Mouse (Mus musculus) ES-Bruce4 (cell line): ENCODE measurements around the gene Gm45623. TPM values are rescaled to one million over a fixed set of nuclear protein-coding genes. Genes with fewer than 3 reads are reported as not detected.
A peak's percentile ranks its signal among the peaks of the same experiment; 100 is the strongest.

Experiments used
- H3K27ac ChIP-seq: 2 replicates; pipeline ENCODE4 v1.5.1; 2012; ENCODE audit warnings: low read length, inconsistent platforms; ENCODE audit not compliant: insufficient read depth
- H3K27me3 ChIP-seq: 2 replicates; pipeline ENCODE4 v1.6.1; 2012; ENCODE audit warnings: mild to moderate bottlenecking, low read length, inconsistent platforms; ENCODE audit not compliant: control insufficient read depth, poor library complexity, insufficient read depth, severe bottlenecking
- H3K36me3 ChIP-seq: 2 replicates; pipeline ENCODE4 v1.6.1; 2012; ENCODE audit warnings: inconsistent platforms, mild to moderate bottlenecking, low read length, moderate library complexity; ENCODE audit not compliant: control insufficient read depth, poor library complexity, insufficient read depth, severe bottlenecking
- H3K4me1 ChIP-seq: one replicate; pipeline ENCODE4 v1.8.1; 2011; ENCODE audit warnings: low read length; ENCODE audit not compliant: control insufficient read depth, insufficient read depth
- H3K4me3 ChIP-seq: 2 replicates; pipeline ENCODE4 v1.5.1; 2011; ENCODE audit warnings: low read depth, mild to moderate bottlenecking, low read length
- H3K9ac ChIP-seq: 2 replicates; pipeline ENCODE4 v1.6.1; 2012; ENCODE audit warnings: low read depth, mild to moderate bottlenecking, inconsistent platforms; ENCODE audit not compliant: poor library complexity, severe bottlenecking
- H3K9me3 ChIP-seq: replicated peaks from 2 replicates; pipeline ENCODE4 v1.6.1; 2012; ENCODE audit warnings: mild to moderate bottlenecking, low read length, inconsistent platforms; ENCODE audit not compliant: control insufficient read depth, poor library complexity, insufficient read depth, severe bottlenecking
- CTCF ChIP-seq: IDR thresholded peaks from one replicate; pipeline ENCODE4 v1.8.1; 2011; ENCODE audit warnings: low read depth, low read length
- EP300 ChIP-seq: IDR thresholded peaks from 2 replicates; pipeline ENCODE4 v1.6.1; 2011; ENCODE audit warnings: low read depth, low read length; ENCODE audit not compliant: insufficient read depth
- POLR2A ChIP-seq: IDR thresholded peaks from one replicate; pipeline ENCODE4 v1.8.1; 2011; ENCODE audit warnings: low read length; ENCODE audit not compliant: insufficient read depth
- polyA plus RNA-seq: library from polyadenylated mRNA; stranded (reverse); fragments of >200 nt; gene quantifications from 2 replicates; pipeline ENCODE4 v1.2.4, GENCODE M21; 2011; ENCODE audit warnings: low read depth; ENCODE audit not compliant: missing spikeins, insufficient read depth, insufficient read length

The Gm45623 gene
- polyA plus RNA-seq, 1 experiment, result not detected

DNA sequence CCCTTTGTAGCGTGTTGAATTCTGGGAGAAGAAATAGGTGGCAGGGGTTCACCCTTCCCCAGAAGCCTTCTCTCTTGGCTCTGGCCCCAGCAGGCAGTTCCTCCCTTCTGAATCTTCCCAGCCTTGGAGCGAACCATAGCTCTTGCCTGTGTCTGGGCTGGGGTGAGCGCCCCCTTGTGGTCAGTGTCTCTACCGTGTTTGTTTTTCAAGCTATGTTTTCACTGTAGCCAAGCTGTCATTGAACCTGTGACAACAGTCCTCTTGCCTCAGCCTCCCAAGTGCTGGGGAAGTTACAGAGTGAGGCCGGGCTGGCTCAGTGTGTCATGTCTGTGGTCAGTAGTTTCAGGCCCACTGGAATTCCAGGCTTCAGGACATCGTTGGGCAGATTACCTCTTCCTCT is 4.9 kb upstream of the Gm45623 start:
- Histone ChIP-seq H3K27me3 (peaks cover under 1% of the 10 kb centered on the region; the same call in 1 of the 2 replicates), H3K27ac (no peak overlapping the region)

DNA sequence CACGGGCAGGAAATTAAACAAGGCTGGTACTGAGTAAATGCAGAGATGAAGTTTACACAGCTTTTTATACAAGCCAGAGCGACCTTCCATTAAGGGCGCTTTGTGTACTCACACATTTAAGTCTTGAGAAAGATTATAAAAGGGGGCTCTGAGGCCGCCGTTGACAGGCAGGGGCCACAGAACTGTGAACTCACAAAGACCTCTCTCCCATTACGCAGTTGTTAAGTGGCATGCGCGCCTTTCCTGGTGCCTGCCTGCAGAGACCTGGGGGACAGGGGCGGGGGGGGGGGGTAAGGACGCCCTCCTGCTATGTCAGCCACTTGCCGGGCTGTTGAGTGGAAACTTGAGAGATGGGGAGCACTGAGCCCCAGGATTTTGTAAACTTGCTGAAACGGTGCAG is 3.6 kb upstream of the Gm45623 start:
- Histone ChIP-seq H3K27ac (no peak overlapping the region), H3K4me1 (no peaks in the 10 kb centered on the region), H3K9me3 (no peaks in the 10 kb centered on the region), H3K4me3 (no peak overlapping the region), H3K27me3 (peaks cover 6% of the 10 kb centered on the region; the same call in 1 of the 2 replicates), H3K36me3 (no peaks in the 10 kb centered on the region), H3K9ac (no peak overlapping the region)
- no peak for TF ChIP-seq EP300
- TF ChIP-seq CTCF, result no peak
- no peak for TF ChIP-seq POLR2A

More for the DNA sequence above, 4.9 kb upstream of the Gm45623 start:
- TF ChIP-seq CTCF (peak; percentile 91), POLR2A (no peak)
- Histone ChIP-seq H3K4me3 (no peak overlapping the region), H3K36me3 (no peaks in the 10 kb centered on the region), H3K9ac (no peak overlapping the region), H3K4me1 (no peaks in the 10 kb centered on the region), H3K9me3 (no peaks in the 10 kb centered on the region)

DNA sequence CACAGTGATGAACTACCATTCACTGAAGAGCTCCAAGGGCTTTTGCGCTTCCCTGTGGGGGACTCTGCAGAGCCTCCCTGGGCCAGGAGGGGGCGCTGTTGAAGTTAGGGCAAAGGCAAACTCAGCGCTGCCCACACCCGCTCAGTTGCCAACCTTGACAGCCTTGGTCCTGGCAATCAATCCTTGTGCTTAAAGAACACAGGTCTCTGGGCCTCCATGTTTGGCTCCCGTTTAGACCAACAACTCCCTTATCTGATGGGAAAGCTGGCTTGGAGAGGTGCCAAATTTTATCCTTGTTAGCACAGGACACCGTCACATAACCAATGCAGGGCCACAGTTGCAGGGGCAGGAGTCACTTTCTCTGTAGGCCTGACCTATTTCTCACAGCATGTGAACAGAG is 2.2 kb upstream of the Gm45623 start:
- Histone ChIP-seq H3K4me1 (no peaks in the 10 kb centered on the region), H3K9me3 (no peaks in the 10 kb centered on the region), H3K9ac (no peak overlapping the region), H3K27me3 (peaks cover 6% of the 10 kb centered on the region; the same call in 1 of the 2 replicates), H3K27ac (no peak overlapping the region), H3K4me3 (no peak overlapping the region), H3K36me3 (no peaks in the 10 kb centered on the region)
- TF ChIP-seq EP300 (no peak), CTCF (peak; percentile 52)

DNA sequence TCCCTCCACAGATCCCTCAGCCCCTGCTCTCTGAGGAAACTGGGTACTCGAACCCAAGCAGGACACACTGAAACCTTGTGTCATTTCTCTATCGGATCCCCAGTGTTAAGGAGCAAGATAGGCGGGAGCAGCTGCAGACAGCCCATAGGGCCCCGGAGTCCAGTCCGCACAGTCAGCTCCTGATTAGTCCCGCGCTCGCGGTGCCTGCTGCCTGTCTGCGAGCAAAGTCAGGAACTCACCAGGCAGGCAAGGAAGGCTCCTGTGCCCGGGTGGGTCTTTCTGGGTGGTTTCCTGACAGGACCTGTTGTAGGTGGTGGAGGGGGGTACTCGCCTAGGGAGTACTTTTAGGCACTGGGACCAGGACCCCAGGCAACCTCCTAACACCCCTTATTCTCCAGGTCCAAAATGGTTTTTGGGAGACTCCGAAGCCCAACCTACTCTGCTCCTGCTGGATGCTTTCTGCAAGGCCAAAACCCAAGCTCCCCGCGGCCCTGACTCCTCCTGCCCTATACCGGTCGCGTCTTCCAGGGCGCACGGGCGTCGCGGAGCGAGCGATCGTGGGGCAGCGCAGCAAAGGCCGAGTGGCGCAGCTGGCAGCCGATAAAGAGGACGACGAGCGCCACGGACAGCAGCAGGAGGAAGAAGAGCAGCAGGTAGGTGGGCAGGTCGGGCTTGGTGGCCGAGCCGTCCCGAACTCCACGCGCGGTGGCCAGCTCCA is 994 bp downstream of the Gm45623 start:
- Histone ChIP-seq H3K27me3 (peaks cover 6% of the 10 kb centered on the region; the same call in 1 of the 2 replicates), H3K4me1 (no peaks in the 10 kb centered on the region), H3K4me3 (peak overlapping the region; percentile 81), H3K27ac (no peak overlapping the region), H3K9me3 (no peaks in the 10 kb centered on the region), H3K9ac (peak overlapping the region; percentile 49), H3K36me3 (no peaks in the 10 kb centered on the region)
- TF ChIP-seq CTCF (no peak), EP300 (no peak), POLR2A (no peak)

DNA sequence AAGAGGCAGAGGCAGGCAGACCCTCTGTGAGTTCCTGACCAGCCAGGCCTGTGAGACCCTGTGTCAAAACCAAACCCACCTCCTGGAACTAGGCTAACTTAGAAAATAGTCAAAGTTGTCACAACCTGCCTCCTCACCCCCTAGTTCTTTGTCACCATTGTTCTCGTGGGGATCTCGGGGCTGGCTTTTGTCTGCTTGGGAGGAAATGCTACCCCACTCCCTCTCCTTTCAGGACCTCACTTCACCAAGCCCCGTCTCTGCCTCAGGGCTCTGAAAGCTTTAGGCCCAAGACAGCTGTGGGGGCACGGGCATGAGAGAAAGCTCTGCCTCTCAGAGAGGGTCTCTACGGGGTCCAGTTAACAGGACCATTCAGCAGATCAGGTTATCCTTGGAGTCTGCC is 1.9 kb downstream of the Gm45623 start:
- H3K9ac ChIP-seq, result no peak overlapping the region
- H3K36me3 ChIP-seq, result no peaks in the 10 kb centered on the region
- H3K27ac ChIP-seq, result no peak overlapping the region
- TF ChIP-seq EP300 (no peak), POLR2A (no peak)
- H3K4me1 ChIP-seq, result no peaks in the 10 kb centered on the region
- H3K4me3 ChIP-seq, result no peak overlapping the region
- no peaks in the 10 kb centered on the region for H3K9me3 ChIP-seq
- peaks cover 6% of the 10 kb centered on the region; the same call in 1 of the 2 replicates for H3K27me3 ChIP-seq

DNA sequence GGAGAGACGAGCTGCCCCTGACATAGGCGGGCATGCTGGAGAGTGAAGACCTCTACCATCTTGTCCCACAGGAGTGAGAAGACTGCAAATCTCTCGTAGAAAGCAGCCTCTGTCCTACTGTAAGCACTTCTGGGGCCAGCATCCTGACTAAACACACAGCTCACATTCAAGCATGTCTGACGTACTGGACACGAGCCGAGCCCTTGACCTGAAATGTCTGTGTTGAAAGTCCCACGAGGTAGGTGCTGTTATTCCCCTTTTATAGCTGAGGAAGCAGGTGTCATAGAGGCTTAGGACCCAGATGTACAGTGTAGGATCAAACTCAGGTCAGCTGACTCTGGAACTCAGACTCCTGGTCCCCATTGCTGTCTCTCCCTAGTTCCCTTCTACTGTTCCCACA is 4.2 kb downstream of the Gm45623 start:
- no peak overlapping the region for H3K9ac ChIP-seq
- H3K9me3 ChIP-seq, result no peaks in the 10 kb centered on the region
- H3K36me3 ChIP-seq, result no peaks in the 10 kb centered on the region
- no peak overlapping the region for H3K27ac ChIP-seq
- peaks cover 6% of the 10 kb centered on the region; the same call in 1 of the 2 replicates for H3K27me3 ChIP-seq
- H3K4me1 ChIP-seq, result no peaks in the 10 kb centered on the region
- H3K4me3 ChIP-seq, result no peak overlapping the region
- TF ChIP-seq EP300 (no peak), POLR2A (no peak), CTCF (no peak)
